Mouse (Mus musculus) urinary bladder, postnatal 4 days (tissue): ENCODE data around the gene Chst11.

ENCODE experiments used
- DNase-seq, 2 experiments: peaks; one replicate each; pipeline ENCODE4 v3.0.0; 2021 to 2022; ENCODE audit warnings: low spot score in 2 of 2

The Chst11 gene

DNA sequence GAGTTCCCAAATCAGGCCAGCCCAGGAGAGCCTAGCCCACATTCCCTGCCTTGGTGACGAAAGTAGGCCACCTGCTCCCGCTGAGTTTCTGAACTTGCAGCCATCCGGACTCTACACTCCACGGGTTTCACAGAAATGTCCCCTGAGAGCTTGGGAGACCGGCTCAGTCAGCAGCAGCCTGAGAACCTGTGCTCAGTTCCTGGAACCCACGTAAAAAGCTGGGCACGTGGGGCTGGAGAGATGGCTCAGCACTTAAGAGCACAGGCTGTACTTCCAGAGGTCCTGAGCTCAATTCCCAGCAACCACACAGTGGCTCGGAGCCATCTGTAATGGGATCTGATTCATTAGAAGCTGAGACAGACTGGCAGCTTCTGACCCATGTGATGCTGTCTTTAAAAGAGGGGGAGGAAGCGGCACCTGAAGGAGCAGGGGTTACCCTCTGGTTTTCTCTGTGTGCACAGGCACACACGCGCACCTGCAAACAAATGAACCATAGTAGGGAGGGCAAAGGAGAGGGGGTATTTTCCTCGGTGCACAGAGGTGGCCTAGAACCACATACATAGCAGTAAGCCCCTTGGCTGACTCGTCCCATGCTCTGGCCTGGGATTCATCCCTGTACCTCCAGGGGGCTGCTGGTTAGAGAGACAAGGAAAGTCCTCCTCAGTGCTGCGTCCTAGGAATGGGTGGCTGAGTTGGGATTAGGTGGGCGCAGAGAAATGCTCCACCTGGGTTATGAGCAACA, 196.7 kb downstream of the Chst11 start:
- no peak for DNase-seq

DNA sequence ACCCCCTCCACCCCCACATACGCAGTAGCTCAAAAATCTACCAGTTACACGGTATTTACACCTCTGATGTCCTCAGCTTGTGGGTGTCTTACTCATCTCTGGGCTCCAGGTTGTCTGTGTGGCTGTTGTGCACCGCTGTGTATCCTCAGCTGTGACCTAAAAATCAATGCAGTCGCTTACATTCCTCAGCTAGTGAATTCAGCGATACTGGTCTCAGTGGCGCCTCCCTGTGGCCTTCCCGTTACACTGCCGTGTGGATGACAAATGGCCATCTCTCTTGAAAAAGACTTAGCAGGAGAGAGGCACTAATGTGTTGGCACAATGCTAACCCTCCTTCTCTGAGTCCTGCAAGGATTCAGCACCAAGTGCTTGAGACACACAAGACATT, 197.3 kb downstream of the Chst11 start:
- DNase-seq: peak; percentile 40 to 81

GRCm38 (mm10) chr10:83183634-83184479, 198.6 kb downstream of the Chst11 start:
- DNase-seq: no peak

- DNase-seq: no peak
Observed at GRCm38 (mm10) chr10:83184480-83185069, 199.3 kb downstream of the Chst11 start.

DNA sequence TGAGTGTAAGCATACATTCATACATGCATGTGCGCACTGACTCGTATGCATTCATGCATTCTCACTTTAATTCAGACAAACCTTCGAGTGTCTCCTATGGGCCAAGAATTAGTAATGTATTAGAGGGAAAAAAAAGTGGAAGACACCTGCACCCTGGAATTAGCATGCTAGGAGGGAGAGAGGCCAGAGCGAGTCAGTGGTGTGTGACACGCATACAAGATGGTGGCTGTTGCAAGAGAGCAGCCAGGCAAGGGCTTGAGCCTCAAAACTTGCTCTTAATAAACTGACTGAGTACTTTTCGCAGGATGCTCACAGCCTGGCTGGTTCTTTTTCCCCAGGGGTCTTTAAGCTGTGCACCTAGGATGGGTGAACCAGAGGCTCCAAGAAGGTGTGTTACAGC, 199.8 kb downstream of the Chst11 start:
- no peak for DNase-seq

GRCm38 (mm10) chr10:83186167-83186566, 200.9 kb downstream of the Chst11 start:
- no peak for DNase-seq

- DNase-seq: no peak
Observed at GRCm38 (mm10) chr10:83186984-83187383, 201.7 kb downstream of the Chst11 start.

DNA sequence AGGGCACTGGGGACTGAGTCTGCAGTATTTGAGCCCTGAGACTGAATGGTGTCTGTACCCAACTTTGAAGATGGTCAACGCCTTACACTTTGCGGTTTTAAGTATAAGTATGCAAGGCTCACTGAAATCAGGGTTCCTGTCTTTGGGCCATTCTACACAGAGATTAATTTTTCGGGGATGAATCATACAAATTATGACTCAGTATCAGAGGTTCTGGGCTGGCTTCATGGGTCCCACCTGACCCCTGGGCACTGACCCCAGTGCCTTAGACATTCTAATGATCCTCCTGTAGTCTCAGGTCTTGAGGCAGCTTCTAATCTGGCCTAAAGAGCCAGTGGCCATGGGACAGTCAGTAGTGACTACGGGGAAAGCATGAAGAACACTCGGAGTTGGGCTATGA, 203.8 kb downstream of the Chst11 start:
- DNase-seq: no peak

- DNase-seq: no peak
Observed at GRCm38 (mm10) chr10:83191476-83191875, 206.2 kb downstream of the Chst11 start.

GRCm38 (mm10) chr10:83191982-83192381, 206.7 kb downstream of the Chst11 start:
- DNase-seq: no peak

DNA sequence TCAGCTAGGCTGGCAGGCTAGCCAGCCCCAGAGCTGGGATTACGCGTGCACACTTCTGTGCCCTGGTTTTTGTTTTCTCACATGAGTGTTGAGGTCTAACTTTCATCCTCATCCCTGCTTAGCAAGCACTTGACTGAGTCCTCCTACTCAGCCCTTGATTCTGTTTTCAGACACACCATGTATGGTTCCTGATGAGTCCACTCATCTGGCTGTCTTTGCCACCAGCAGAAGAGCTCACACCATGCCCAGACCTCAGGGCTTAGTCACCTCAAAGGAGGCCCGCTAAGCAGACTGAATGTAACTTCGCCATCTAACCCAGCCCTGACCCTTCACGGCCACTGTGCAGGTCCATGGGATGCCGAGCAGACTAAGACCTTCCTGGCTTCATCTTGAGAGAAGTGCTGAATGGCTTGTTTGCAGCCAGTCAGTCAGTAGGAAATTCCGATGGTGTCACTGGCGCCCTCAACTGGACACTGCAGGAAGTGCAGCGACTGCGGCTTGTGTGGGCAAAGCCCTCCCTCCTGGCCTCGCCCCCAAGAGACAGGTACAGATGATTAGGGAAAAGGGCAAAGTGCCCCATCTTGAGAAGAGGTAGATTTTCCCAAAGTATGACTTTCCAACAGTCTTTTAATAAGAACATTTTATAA, 212.5 kb downstream of the Chst11 start:
- peak; percentile 49 to 75 for DNase-seq

- DNase-seq: no peak
Observed at GRCm38 (mm10) chr10:83198692-83199091, 213.4 kb downstream of the Chst11 start.

- DNase-seq: no peak
Observed at GRCm38 (mm10) chr10:83199290-83199689, 214.0 kb downstream of the Chst11 start.

DNA sequence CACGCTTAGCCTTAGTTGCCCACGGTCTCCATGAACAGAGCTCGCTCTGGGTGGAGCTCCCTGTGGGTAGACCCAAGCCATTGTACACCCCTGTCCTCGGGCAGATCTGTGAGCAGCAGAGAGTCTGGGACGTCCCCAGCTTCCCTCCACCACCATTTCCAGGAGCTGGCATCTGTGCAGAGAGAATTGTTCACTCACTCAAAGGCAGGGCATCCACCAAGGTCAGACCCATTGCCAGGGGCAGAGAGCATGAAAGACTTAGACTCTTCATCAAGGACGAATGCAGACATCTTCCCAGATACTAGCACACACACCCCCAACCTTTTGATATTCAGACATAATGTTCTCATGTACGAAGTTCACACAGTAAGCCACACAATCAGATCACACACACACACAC, 216.2 kb downstream of the Chst11 start:
- no peak for DNase-seq

GRCm38 (mm10) chr10:83202906-83203702, 217.8 kb downstream of the Chst11 start:
- DNase-seq: no peak

DNA sequence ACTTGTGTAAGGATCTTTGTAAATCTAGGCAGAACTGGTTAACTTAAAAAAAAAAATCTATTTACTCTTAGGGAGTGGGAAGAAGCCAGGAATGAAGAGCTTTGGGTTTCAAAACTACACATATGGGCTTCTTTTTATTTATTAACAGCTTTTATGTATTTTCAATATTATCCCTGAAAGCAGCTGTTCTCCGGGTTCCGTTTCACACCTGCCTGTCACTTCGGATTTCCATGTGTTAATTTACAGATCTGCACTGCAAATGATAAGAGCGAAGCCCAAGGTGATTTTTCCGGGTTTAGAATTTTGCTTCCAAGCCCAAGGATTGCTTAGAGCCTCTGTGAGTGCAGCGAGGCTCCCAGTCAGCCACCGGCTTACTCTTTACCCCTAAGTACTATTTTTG, 223.1 kb downstream of the Chst11 start:
- DNase-seq: no peak

DNA sequence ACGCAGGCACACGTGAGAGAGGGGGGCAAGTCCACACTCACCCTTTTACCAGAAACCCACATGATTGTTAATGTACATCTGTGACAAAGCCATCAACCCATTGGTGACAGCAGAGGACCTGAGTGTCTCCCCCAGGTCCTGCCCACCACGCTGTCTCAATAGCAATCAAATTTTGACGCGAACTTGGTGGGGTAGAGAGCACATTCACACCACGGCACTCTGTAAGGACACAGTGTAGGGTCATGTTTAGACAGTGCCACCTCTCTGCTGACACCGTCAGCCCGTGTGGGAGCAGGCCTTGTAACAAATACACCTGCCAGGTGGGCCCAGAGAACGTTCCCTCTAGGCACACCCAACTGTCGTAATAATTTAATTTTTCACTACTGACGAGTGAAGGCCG, 224.1 kb downstream of the Chst11 start:
- no peak for DNase-seq

DNA sequence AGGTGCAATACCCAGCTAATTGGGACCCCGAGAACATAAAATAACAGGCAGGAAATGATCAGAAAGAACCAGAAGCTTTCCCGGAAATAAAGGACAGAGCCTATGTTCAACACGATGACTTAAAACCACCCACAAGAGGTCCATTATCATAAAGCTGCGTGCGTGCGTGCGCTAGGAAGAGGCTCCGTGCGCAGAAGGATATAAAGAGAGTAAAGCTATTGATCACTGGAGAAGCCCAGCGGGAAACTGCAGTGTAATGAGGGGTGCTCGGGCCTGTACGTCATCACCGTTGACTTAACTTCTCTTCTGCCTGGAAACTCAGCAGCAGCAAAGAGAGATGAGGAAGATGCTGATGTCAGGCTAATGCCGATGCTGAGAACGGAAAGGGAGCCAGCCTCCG, 224.8 kb downstream of the Chst11 start:
- DNase-seq: no peak

DNA sequence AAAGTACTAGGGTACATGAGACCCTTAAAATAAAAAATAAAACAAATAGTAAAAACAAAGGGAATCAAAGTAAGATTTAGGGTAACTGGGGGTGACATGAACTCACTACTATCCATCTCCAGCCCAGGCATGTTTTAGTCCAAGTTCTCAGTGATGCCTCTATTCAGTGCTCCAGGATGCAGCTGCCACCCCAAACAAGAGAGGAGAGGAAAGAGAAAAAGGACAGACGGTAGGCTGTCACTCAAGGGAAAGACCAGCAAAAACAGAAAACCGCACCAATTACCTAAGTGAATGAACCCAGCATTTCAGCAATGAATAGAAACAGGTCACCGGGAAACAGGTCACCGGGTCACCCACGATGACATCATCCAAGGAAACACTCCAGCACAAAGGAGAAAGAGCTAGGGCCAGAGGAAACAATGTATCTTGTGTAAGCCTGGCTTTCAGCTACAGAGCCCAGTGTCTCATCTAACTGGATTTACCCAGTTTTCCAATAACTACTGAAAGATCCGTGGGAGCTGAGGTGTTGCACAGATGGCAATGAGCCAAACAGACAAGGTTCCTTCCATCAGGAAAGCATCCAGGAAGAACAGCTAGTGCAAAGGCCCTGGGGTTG, 225.8 kb downstream of the Chst11 start:
- DNase-seq: no peak

DNA sequence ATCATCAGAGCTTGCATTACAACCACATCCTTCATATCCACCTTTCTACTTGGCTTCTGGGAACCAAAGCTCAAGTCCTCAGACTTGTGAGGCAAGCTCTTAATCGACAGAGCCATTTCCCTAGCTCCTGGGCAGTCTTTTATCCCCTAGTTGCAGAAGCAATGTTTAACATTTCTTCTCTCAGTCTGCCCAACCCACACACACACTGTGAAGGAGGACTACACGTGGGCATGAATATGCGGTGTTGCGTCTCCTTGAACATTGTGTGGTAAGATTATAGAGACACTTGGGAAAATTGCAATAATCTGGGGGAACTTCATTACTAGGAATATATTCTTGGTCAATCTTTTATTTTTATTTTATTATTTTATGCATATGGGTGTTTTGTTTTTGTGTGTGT, 227.3 kb downstream of the Chst11 start:
- DNase-seq: no peak

- DNase-seq: no peak
Observed at GRCm38 (mm10) chr10:83215559-83215958, 230.3 kb downstream of the Chst11 start.
